ENCODE assay signal across 16 mouse cellular contexts in genomic region chr11:86209123-86209522, GRCm38 (mm10).
"Had no signal": no experiment of that assay in that cellular context is flagged by ENCODE, and none has a peak within 500 bp of the region (broad histone marks: within the 10 kb centered on the region; RNA-seq: fewer than 3 reads in every experiment).

No protein-coding gene starts in this region.

- DNase-seq: retina, postnatal 1 day; right cerebral cortex, adult 18-20 months; right cerebral cortex, postnatal 14 days; right cerebral cortex, postnatal 25 days; right cerebral cortex, postnatal 4 days; spleen, adult 18-20 months; thymus, adult 18-20 months; thymus, adult 2 months; thymus, postnatal 14 days; thymus, postnatal 25 days; thymus, postnatal 36 days; thymus, postnatal 4 days had no signal

- H3K27ac ChIP-seq: neural tube, embryonic 13.5 days; neural tube, embryonic 15.5 days; stomach, embryonic 15.5 days; stomach, postnatal 0 days had no signal

- H3K9ac ChIP-seq: neural tube, embryonic 13.5 days; neural tube, embryonic 15.5 days; stomach, embryonic 15.5 days had no signal

- H3K9me3 ChIP-seq: stomach, embryonic 15.5 days had no signal

- H3K27me3 ChIP-seq: neural tube, embryonic 13.5 days; neural tube, embryonic 15.5 days; stomach, embryonic 15.5 days had no signal

- H3K4me3 ChIP-seq: neural tube, embryonic 13.5 days; neural tube, embryonic 15.5 days; stomach, embryonic 15.5 days had no signal

- H3K4me1 ChIP-seq: neural tube, embryonic 13.5 days; neural tube, embryonic 15.5 days; stomach, embryonic 15.5 days had no signal
